Mouse (Mus musculus) MEL-GATA-1-ER (cell line): ENCODE measurements around the gene Relt.

Source experiments
- DNase-seq: peaks from one replicate; pipeline ENCODE4 v3.0.0-alpha.2; 2012; ENCODE audit warnings: low read depth; ENCODE audit errors: extremely low read depth

The Relt gene

GRCm38 (mm10) chr7:100876293-100876692 is 13.0 kb upstream of the Relt start:
- no peak for DNase-seq

GRCm38 (mm10) chr7:100875822-100876221 is 12.6 kb upstream of the Relt start:
- DNase-seq = no peak

GRCm38 (mm10) chr7:100873197-100873596 is 10.0 kb upstream of the Relt start:
- no peak for DNase-seq

- no peak for DNase-seq
These were observed 8.6 kb upstream of the Relt start for GRCm38 (mm10) chr7:100871892-100872291.

- no peak for DNase-seq
These were observed 8.1 kb upstream of the Relt start for GRCm38 (mm10) chr7:100871355-100871754.

GRCm38 (mm10) chr7:100869877-100870629 is 6.8 kb upstream of the Relt start:
- no peak for DNase-seq

- no peak for DNase-seq
These were observed 5.3 kb upstream of the Relt start for GRCm38 (mm10) chr7:100868551-100868950.

- no peak for DNase-seq
These were observed 4.3 kb upstream of the Relt start for GRCm38 (mm10) chr7:100867561-100867960.

- DNase-seq = no peak
These were observed 3.4 kb upstream of the Relt start for GRCm38 (mm10) chr7:100866675-100867074.

GRCm38 (mm10) chr7:100862353-100862752 is 893 bp downstream of the Relt start:
- no peak for DNase-seq

GRCm38 (mm10) chr7:100861209-100861608 is 2.0 kb downstream of the Relt start:
- DNase-seq = no peak

- no peak for DNase-seq
These were observed 2.8 kb downstream of the Relt start for GRCm38 (mm10) chr7:100860450-100860849.

GRCm38 (mm10) chr7:100855795-100856573 is 7.3 kb downstream of the Relt start:
- DNase-seq = peak; percentile 97

- peak; percentile 71 for DNase-seq
These were observed 7.9 kb downstream of the Relt start for GRCm38 (mm10) chr7:100855300-100855699.

- DNase-seq = no peak
These were observed 8.4 kb downstream of the Relt start for GRCm38 (mm10) chr7:100854861-100855260.

- DNase-seq = no peak
These were observed 9.0 kb downstream of the Relt start for GRCm38 (mm10) chr7:100854137-100854814.

- DNase-seq = no peak
These were observed 9.8 kb downstream of the Relt start for GRCm38 (mm10) chr7:100853396-100853795.

GRCm38 (mm10) chr7:100851481-100852356 is 11.5 kb downstream of the Relt start:
- no peak for DNase-seq

GRCm38 (mm10) chr7:100849508-100849907 is 13.7 kb downstream of the Relt start:
- DNase-seq = no peak

GRCm38 (mm10) chr7:100848744-100849143 is 14.5 kb downstream of the Relt start:
- DNase-seq = no peak

GRCm38 (mm10) chr7:100847131-100847530 is 16.1 kb downstream of the Relt start:
- DNase-seq = no peak
